Mouse (Mus musculus): Measurements from ENCODE around the gene Fa2h. TPM values are rescaled to one million over a fixed set of nuclear protein-coding genes. Genes with fewer than 3 reads are reported as not detected.

The Fa2h gene
- total and polyA plus RNA-seq, 2 experiments from 2014 or later, result 3.1 to 5.1 TPM

- Histone ChIP-seq H3K4me3 (ENCODE audit: low read length) (no peak overlapping the region), H3K36me3 (ENCODE audit: insufficient read depth, low read length) (no peaks in the 10 kb centered on the region), H3K9ac (replicated peaks; ENCODE audit: low read length) (no peak overlapping the region), H3K27me3 (ENCODE audit: insufficient read depth, low read length) (no peaks in the 10 kb centered on the region), H3K4me2 (ENCODE audit: low read depth, low read length) (no peak overlapping the region), H3K27ac (no peak overlapping the region), H3K4me1 (ENCODE audit: insufficient read depth, low read length) (no peaks in the 10 kb centered on the region), H3K9me3 (ENCODE audit: low read length) (no peaks in the 10 kb centered on the region)
- WGBS, result 71% methylated on average over 3 of the region's 3 CpGs
- DNase-seq (ENCODE audit: low spot score) (no peak), ATAC-seq (no peak)
- no peak for TF ChIP-seq CTCF (IDR thresholded peaks at IDR 0.05; ENCODE audit: low read depth)
Observed at GRCm38 (mm10) chr8:111419171-111419570, 25.5 kb upstream of the Fa2h start.

GRCm38 (mm10) chr8:111418601-111419000 is 25.0 kb upstream of the Fa2h start:
- Histone ChIP-seq H3K36me3 (ENCODE audit: insufficient read depth, low read length) (no peaks in the 10 kb centered on the region), H3K27me3 (ENCODE audit: insufficient read depth, low read length) (no peaks in the 10 kb centered on the region), H3K27ac (no peak overlapping the region), H3K4me2 (ENCODE audit: low read depth, low read length) (no peak overlapping the region), H3K9me3 (ENCODE audit: low read length) (no peaks in the 10 kb centered on the region), H3K9ac (replicated peaks; ENCODE audit: low read length) (no peak overlapping the region), H3K4me3 (ENCODE audit: low read length) (no peak overlapping the region), H3K4me1 (ENCODE audit: insufficient read depth, low read length) (no peaks in the 10 kb centered on the region)
- 36% methylated on average over 9 of the region's 9 CpGs for WGBS
- ATAC-seq, result 0 out of 2 replicates have a peak, but pooled peaks have one; percentile 24
- peak; percentile 78 for TF ChIP-seq CTCF (IDR thresholded peaks at IDR 0.05; ENCODE audit: low read depth)
- DNase-seq (ENCODE audit: low spot score), result peak; percentile 57

GRCm38 (mm10) chr8:111417222-111417621 is 23.6 kb upstream of the Fa2h start:
- Histone ChIP-seq H3K9ac (replicated peaks; ENCODE audit: low read length) (no peak overlapping the region), H3K4me2 (ENCODE audit: low read depth, low read length) (no peak overlapping the region), H3K27ac (no peak overlapping the region), H3K9me3 (ENCODE audit: low read length) (no peaks in the 10 kb centered on the region), H3K27me3 (ENCODE audit: insufficient read depth, low read length) (no peaks in the 10 kb centered on the region), H3K4me3 (ENCODE audit: low read length) (no peak overlapping the region), H3K4me1 (ENCODE audit: insufficient read depth, low read length) (no peaks in the 10 kb centered on the region), H3K36me3 (ENCODE audit: insufficient read depth, low read length) (no peaks in the 10 kb centered on the region)
- no peak for ATAC-seq
- WGBS, result 86% methylated on average over 10 of the region's 10 CpGs
- TF ChIP-seq CTCF (IDR thresholded peaks at IDR 0.05; ENCODE audit: low read depth), result no peak
- DNase-seq (ENCODE audit: low spot score), result no peak

GRCm38 (mm10) chr8:111403391-111403790 is 9.8 kb upstream of the Fa2h start:
- Histone ChIP-seq H3K4me1 (ENCODE audit: insufficient read depth, low read length) (no peaks in the 10 kb centered on the region), H3K4me2 (ENCODE audit: low read depth, low read length) (no peak overlapping the region), H3K4me3 (ENCODE audit: low read length) (no peak overlapping the region), H3K9me3 (ENCODE audit: low read length) (no peaks in the 10 kb centered on the region), H3K36me3 (ENCODE audit: insufficient read depth, low read length) (no peaks in the 10 kb centered on the region), H3K27me3 (ENCODE audit: insufficient read depth, low read length) (no peaks in the 10 kb centered on the region; the same call in 1 of the 2 replicates), H3K9ac (replicated peaks; ENCODE audit: low read length) (no peak overlapping the region), H3K27ac (no peak overlapping the region)
- ATAC-seq (no peak), DNase-seq (ENCODE audit: low spot score) (no peak)
- TF ChIP-seq CTCF (IDR thresholded peaks at IDR 0.05; ENCODE audit: low read depth), result peak; percentile 40
- WGBS, result 59% methylated on average over 4 of the region's 4 CpGs

GRCm38 (mm10) chr8:111391268-111391667 is 2.4 kb downstream of the Fa2h start:
- no peak overlapping the region for H3K4me3 ChIP-seq (ENCODE audit: low read length)
- H3K36me3 ChIP-seq (ENCODE audit: insufficient read depth, low read length), result no peaks in the 10 kb centered on the region
- WGBS, result 36% methylated on average over 3 of the region's 3 CpGs
- ATAC-seq (no peak), DNase-seq (ENCODE audit: low spot score) (no peak)
- H3K27ac ChIP-seq, result no peak overlapping the region
- H3K4me1 ChIP-seq (ENCODE audit: insufficient read depth, low read length), result peaks cover 4% of the 10 kb centered on the region
- no peak overlapping the region for H3K9ac ChIP-seq (replicated peaks; ENCODE audit: low read length)
- no peak overlapping the region for H3K4me2 ChIP-seq (ENCODE audit: low read depth, low read length)
- H3K9me3 ChIP-seq (ENCODE audit: low read length), result no peaks in the 10 kb centered on the region
- no peak for TF ChIP-seq CTCF (IDR thresholded peaks at IDR 0.05; ENCODE audit: low read depth)
- H3K27me3 ChIP-seq (ENCODE audit: insufficient read depth, low read length), result peaks cover 12% of the 10 kb centered on the region; the same call in 1 of the 2 replicates

- Histone ChIP-seq H3K9ac (replicated peaks; ENCODE audit: low read length) (no peak overlapping the region), H3K27ac (no peak overlapping the region), H3K27me3 (ENCODE audit: insufficient read depth, low read length) (peaks cover 8% of the 10 kb centered on the region; the same call in 1 of the 2 replicates), H3K36me3 (ENCODE audit: insufficient read depth, low read length) (no peaks in the 10 kb centered on the region), H3K4me2 (ENCODE audit: low read depth, low read length) (no peak overlapping the region), H3K4me3 (ENCODE audit: low read length) (no peak overlapping the region), H3K9me3 (ENCODE audit: low read length) (no peaks in the 10 kb centered on the region), H3K4me1 (ENCODE audit: insufficient read depth, low read length) (peaks cover 4% of the 10 kb centered on the region)
- no peak for TF ChIP-seq CTCF (IDR thresholded peaks at IDR 0.05; ENCODE audit: low read depth)
- no peak for DNase-seq (ENCODE audit: low spot score)
- ATAC-seq, result no peak
- 87% methylated on average over 2 of the region's 2 CpGs for WGBS
Observed at GRCm38 (mm10) chr8:111390837-111391236, 2.8 kb downstream of the Fa2h start.

- Histone ChIP-seq H3K4me2 (ENCODE audit: low read depth, low read length) (no peak overlapping the region), H3K27me3 (ENCODE audit: insufficient read depth, low read length) (no peaks in the 10 kb centered on the region), H3K27ac (no peak overlapping the region), H3K9me3 (ENCODE audit: low read length) (no peaks in the 10 kb centered on the region), H3K36me3 (ENCODE audit: insufficient read depth, low read length) (no peaks in the 10 kb centered on the region), H3K4me3 (ENCODE audit: low read length) (no peak overlapping the region), H3K4me1 (ENCODE audit: insufficient read depth, low read length) (peaks cover 4% of the 10 kb centered on the region), H3K9ac (replicated peaks; ENCODE audit: low read length) (no peak overlapping the region)
- ATAC-seq (no peak), DNase-seq (ENCODE audit: low spot score) (no peak)
- TF ChIP-seq CTCF (IDR thresholded peaks at IDR 0.05; ENCODE audit: low read depth), result no peak
- WGBS, result 72% methylated on average over 4 of the region's 4 CpGs
Observed at GRCm38 (mm10) chr8:111389581-111389980, 4.0 kb downstream of the Fa2h start.

All from hindbrain, postnatal 0 days (tissue).